Mouse (Mus musculus): ENCODE results near the gene Cnga4. TPM values are rescaled to one million over a fixed set of nuclear protein-coding genes. Genes with fewer than 3 reads are reported as not detected.
"Not testable (repeated sequence)": the region's sequence is repeated elsewhere in the genome, so short reads cannot be mapped to it uniquely, and the experiment has no call there.

The Cnga4 gene
- not detected in 2 replicates for polyA plus RNA-seq (2015; fragmentation: Nextera tagmentation; extraction: Ambion mirVana)

DNA sequence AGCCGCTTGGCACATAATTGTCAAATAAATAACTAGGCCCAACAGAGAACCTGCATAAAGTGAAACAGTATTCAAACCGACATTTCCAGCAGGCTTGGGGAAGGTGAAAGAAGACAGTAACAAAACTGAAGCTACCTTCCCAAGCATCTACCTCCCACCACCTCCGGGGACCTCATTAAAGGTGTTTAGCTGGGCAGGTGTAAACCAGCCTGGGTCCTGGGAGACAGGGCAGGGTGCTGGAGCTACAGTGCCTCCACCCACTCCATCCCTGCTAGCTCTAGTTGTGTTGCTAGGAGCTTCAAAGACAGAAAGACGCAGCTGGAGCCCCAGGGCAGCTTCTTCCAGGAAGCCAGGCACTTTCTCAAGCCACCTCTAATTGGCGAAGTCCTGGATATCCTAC lies at the start of gene Cnga4:
TSS of gene Cnga4 (plus strand) at position 301 of the 400 bp plus-strand sequence.
- Histone ChIP-seq H3K4me3 (ENCODE audit: low read length) (no peak within 1 kb of the TSS), H3K9ac (ENCODE audit: low read length) (no peak within 1 kb of the TSS), H3K4me2 (ENCODE audit: low read depth, low read length) (no peak within 1 kb of the TSS), H3K27me3 (ENCODE audit: control insufficient read depth, insufficient read depth, low read depth, low read length) (no peaks in the 10 kb centered on the region), H3K36me3 (ENCODE audit: control insufficient read depth, insufficient read depth, low read length) (no peaks in the 10 kb centered on the region), H3K9me3 (ENCODE audit: control insufficient read depth, low read length) (no peaks in the 10 kb centered on the region), H3K27ac (ENCODE audit: low read length) (no peak within 1 kb of the TSS), H3K4me1 (replicated peaks; ENCODE audit: control insufficient read depth, insufficient read depth, low read length) (peaks cover under 1% of the 10 kb centered on the region; the same call in 1 of the 2 replicates)
- no peak for ATAC-seq (ENCODE audit: low read depth)
- WGBS, result 66% methylated on average over 5 of the region's 5 CpGs

DNA sequence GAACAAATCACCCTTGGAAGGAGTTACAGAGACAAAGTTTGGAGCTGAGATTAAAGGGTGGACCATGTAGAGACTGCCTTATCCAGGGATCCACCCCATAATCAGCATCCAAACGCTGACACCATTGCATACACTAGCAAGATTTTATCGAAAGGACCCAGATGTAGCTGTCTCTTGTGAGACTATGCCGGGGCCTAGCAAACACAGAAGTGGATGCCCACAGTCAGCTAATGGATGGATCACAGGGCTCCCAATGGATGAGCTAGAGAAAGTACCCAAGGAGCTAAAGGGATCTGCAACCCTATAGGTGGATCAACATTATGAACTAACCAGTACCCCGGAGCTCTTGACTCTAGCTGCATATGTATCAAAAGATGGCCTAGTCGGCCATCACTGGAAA lies 48.3 kb upstream of the Cnga4 start:
- H3K4me3 ChIP-seq (ENCODE audit: low read length); H3K4me1 ChIP-seq (replicated peaks; ENCODE audit: control insufficient read depth, insufficient read depth, low read length); H3K4me2 ChIP-seq (ENCODE audit: low read depth, low read length); H3K36me3 ChIP-seq (ENCODE audit: control insufficient read depth, insufficient read depth, low read length); H3K9ac ChIP-seq (ENCODE audit: low read length); H3K27me3 ChIP-seq (ENCODE audit: control insufficient read depth, insufficient read depth, low read depth, low read length); H3K9me3 ChIP-seq (ENCODE audit: control insufficient read depth, low read length); H3K27ac ChIP-seq (ENCODE audit: low read length); ATAC-seq (ENCODE audit: low read depth): not testable (repeated sequence)
- no CpG with 5 or more reads among the region's 5 CpGs for WGBS

DNA sequence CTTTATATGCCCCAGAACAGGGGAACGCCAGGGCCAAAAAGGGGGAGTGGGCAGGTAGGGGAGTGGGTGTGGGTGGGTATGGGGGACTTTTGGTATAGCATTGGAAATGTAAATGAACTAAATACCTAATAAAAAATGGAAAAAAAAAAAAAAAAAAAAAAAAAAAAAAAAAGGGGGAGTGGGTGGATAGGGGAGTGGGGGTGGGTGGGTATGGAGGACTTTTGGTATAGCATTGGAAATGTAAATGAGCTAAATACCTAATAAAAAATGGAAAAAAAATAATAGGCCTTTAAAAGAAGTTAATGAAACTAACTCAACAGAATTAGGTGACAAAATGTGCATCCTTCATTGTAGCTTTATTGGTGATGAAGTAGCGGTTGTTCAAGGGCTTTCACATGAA lies 47.9 kb upstream of the Cnga4 start:
- WGBS, result 94% methylated on average over 1 of the region's 2 CpGs
- H3K36me3 ChIP-seq (ENCODE audit: control insufficient read depth, insufficient read depth, low read length); H3K27me3 ChIP-seq (ENCODE audit: control insufficient read depth, insufficient read depth, low read depth, low read length); H3K4me2 ChIP-seq (ENCODE audit: low read depth, low read length); H3K27ac ChIP-seq (ENCODE audit: low read length); ATAC-seq (ENCODE audit: low read depth); H3K4me1 ChIP-seq (replicated peaks; ENCODE audit: control insufficient read depth, insufficient read depth, low read length); H3K9me3 ChIP-seq (ENCODE audit: control insufficient read depth, low read length); H3K9ac ChIP-seq (ENCODE audit: low read length); H3K4me3 ChIP-seq (ENCODE audit: low read length): not testable (repeated sequence)

DNA sequence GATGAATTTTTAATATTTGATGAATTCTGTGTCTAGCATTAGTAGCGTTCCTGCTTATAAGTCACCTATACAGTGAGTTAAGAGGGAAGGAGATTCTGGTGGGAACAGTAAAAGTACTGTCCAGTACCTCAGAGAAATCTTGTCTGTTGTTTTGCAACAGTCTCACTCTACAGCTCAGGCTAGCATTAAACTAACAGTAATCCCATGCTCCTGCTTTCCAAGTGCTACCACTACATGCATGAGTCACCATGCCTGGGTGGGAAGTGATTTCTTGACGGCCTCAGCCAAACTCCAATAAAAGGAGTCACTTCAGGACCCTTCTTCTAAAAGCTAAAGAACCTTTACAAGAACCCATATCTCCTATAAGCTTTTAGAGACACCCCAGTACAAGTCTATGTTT lies 42.7 kb upstream of the Cnga4 start:
- H3K27ac ChIP-seq (ENCODE audit: low read length), result no peak overlapping the region
- H3K9ac ChIP-seq (ENCODE audit: low read length), result no peak overlapping the region
- no peaks in the 10 kb centered on the region for H3K4me1 ChIP-seq (replicated peaks; ENCODE audit: control insufficient read depth, insufficient read depth, low read length)
- no peak overlapping the region for H3K4me2 ChIP-seq (ENCODE audit: low read depth, low read length)
- no peaks in the 10 kb centered on the region for H3K36me3 ChIP-seq (ENCODE audit: control insufficient read depth, insufficient read depth, low read length)
- ATAC-seq (ENCODE audit: low read depth), result no peak
- H3K9me3 ChIP-seq (ENCODE audit: control insufficient read depth, low read length), result no peaks in the 10 kb centered on the region
- H3K4me3 ChIP-seq (ENCODE audit: low read length), result no peak overlapping the region
- WGBS, result 72% methylated on average over 2 of the region's 2 CpGs
- no peaks in the 10 kb centered on the region for H3K27me3 ChIP-seq (ENCODE audit: control insufficient read depth, insufficient read depth, low read depth, low read length)

DNA sequence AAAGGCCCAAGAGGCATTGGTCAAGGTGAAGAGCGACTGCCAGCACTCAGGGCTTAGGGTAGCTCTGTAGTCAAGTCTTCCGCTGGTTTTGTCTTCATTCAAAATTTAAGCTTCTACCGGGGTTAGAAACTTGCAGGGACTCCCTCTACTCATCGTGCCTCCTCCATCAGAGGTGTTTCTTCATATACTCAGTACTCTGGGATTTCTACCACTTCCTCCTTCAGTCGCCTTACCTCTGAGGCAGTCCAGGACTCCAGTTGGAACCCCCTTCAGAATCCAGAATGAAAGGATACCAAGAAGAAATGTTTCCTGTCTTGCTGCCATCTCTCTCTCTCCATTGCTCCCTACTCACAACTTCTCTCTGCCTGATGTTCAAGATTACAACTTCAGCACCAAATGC lies 37.1 kb upstream of the Cnga4 start:
- Histone ChIP-seq H3K9me3 (ENCODE audit: control insufficient read depth, low read length) (no peaks in the 10 kb centered on the region), H3K4me1 (replicated peaks; ENCODE audit: control insufficient read depth, insufficient read depth, low read length) (no peaks in the 10 kb centered on the region), H3K4me2 (ENCODE audit: low read depth, low read length) (no peak overlapping the region), H3K27me3 (ENCODE audit: control insufficient read depth, insufficient read depth, low read depth, low read length) (no peaks in the 10 kb centered on the region), H3K27ac (ENCODE audit: low read length) (no peak overlapping the region), H3K4me3 (ENCODE audit: low read length) (no peak overlapping the region), H3K36me3 (ENCODE audit: control insufficient read depth, insufficient read depth, low read length) (no peaks in the 10 kb centered on the region), H3K9ac (ENCODE audit: low read length) (no peak overlapping the region)
- 80% methylated on average over 5 of the region's 5 CpGs for WGBS
- no peak for ATAC-seq (ENCODE audit: low read depth)

DNA sequence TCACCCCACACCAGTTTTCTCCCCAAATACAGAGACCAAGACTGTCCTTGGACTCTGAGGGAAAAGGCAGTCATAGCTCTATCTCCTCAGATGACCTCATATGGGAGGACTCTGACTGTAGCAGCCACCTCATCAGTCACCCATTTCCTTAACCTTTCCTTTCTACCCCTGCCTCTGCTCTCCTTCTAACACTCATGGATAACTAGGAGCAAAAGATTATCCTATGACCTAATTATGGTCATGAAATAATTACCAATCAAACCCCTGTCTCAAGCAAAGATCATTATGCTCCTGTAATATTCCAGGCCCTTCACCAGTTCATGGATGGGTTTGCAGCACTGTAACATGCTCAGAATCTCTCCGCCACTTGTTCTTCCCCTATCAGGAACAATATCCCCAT lies 36.4 kb upstream of the Cnga4 start, which contains the start of gene Olfr692:
TSS of gene Olfr692 (plus strand) at position 301 of the 400 bp plus-strand sequence.
- no peak within 1 kb of the TSS for H3K27ac ChIP-seq (ENCODE audit: low read length)
- H3K27me3 ChIP-seq (ENCODE audit: control insufficient read depth, insufficient read depth, low read depth, low read length), result no peaks in the 10 kb centered on the region
- WGBS, result 84% methylated on average over 1 of the region's 1 CpGs
- H3K9me3 ChIP-seq (ENCODE audit: control insufficient read depth, low read length), result no peaks in the 10 kb centered on the region
- H3K36me3 ChIP-seq (ENCODE audit: control insufficient read depth, insufficient read depth, low read length), result no peaks in the 10 kb centered on the region
- no peak within 1 kb of the TSS for H3K4me2 ChIP-seq (ENCODE audit: low read depth, low read length)
- ATAC-seq (ENCODE audit: low read depth), result no peak
- no peak within 1 kb of the TSS for H3K4me3 ChIP-seq (ENCODE audit: low read length)
- no peak within 1 kb of the TSS for H3K9ac ChIP-seq (ENCODE audit: low read length)
- H3K4me1 ChIP-seq (replicated peaks; ENCODE audit: control insufficient read depth, insufficient read depth, low read length), result no peaks in the 10 kb centered on the region

DNA sequence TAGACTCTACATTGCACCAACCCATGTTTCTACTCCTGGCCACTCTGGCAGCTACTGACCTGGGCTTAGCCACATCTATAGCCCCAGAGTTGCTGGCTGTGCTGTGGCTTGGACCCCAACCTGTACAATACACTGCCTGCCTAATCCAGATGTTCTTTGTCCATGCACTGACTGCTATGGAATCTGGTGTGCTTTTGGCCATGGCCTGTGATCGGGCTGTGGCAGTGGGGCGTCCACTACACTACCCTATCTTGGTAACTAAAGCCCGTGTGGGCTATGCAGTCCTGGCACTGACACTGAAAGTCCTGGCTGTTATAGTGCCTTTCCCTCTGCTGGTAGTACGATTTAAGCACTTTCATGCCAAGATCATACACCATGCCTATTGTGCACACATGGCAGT lies 35.8 kb upstream of the Cnga4 start:
- ATAC-seq (ENCODE audit: low read depth), result no peak
- no peaks in the 10 kb centered on the region for H3K27me3 ChIP-seq (ENCODE audit: control insufficient read depth, insufficient read depth, low read depth, low read length)
- 90% methylated on average over 4 of the region's 4 CpGs for WGBS
- no peaks in the 10 kb centered on the region for H3K36me3 ChIP-seq (ENCODE audit: control insufficient read depth, insufficient read depth, low read length)
- no peaks in the 10 kb centered on the region for H3K9me3 ChIP-seq (ENCODE audit: control insufficient read depth, low read length)
- no peak overlapping the region for H3K27ac ChIP-seq (ENCODE audit: low read length)
- no peak overlapping the region for H3K9ac ChIP-seq (ENCODE audit: low read length)
- no peaks in the 10 kb centered on the region for H3K4me1 ChIP-seq (replicated peaks; ENCODE audit: control insufficient read depth, insufficient read depth, low read length)
- H3K4me3 ChIP-seq (ENCODE audit: low read length), result no peak overlapping the region
- no peak overlapping the region for H3K4me2 ChIP-seq (ENCODE audit: low read depth, low read length)

DNA sequence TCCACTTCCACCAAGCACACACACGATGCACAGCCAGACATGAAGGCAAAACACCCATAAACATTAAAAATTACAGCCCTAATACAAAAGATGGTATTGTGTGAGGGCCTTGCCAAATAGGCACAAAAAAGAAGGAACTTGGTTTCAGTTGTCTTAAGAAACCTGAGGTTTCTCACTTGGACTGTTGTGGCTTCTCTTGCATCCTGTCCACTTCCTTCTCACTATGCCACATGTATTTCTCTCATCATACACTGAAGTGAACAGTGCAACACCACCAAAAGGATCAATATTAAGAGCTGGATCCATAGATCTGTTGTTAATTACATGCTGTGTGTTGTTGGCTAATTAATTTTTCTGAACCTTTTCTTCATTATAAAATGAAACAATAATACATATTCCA lies 31.5 kb upstream of the Cnga4 start:
- no peaks in the 10 kb centered on the region for H3K9me3 ChIP-seq (ENCODE audit: control insufficient read depth, low read length)
- H3K4me2 ChIP-seq (ENCODE audit: low read depth, low read length), result no peak overlapping the region
- WGBS, result 90% methylated on average over 1 of the region's 1 CpGs
- no peak overlapping the region for H3K9ac ChIP-seq (ENCODE audit: low read length)
- H3K4me1 ChIP-seq (replicated peaks; ENCODE audit: control insufficient read depth, insufficient read depth, low read length), result no peaks in the 10 kb centered on the region
- peaks cover 8% of the 10 kb centered on the region for H3K36me3 ChIP-seq (ENCODE audit: control insufficient read depth, insufficient read depth, low read length)
- H3K27ac ChIP-seq (ENCODE audit: low read length), result no peak overlapping the region
- no peaks in the 10 kb centered on the region for H3K27me3 ChIP-seq (ENCODE audit: control insufficient read depth, insufficient read depth, low read depth, low read length)
- ATAC-seq (ENCODE audit: low read depth), result no peak
- no peak overlapping the region for H3K4me3 ChIP-seq (ENCODE audit: low read length)

DNA sequence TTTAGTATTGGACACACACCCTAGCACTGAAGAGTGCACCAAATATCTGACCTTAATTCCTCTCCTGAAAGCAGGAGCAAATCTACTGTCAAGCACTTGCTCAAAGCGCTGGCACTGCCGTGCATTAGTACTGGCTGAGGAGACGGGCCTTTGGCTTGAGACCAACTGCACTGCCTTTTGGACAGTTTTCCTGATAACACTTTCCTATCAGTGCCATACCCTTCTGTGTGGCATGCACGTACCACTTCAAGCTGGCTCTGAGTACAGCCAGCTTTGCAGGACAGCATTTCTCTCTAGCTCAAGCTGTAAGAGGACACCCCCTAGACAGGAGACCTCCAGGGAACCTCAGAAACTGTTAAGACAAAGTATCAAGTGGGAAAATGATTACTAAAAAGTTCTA lies 30.9 kb upstream of the Cnga4 start:
- Histone ChIP-seq H3K36me3 (ENCODE audit: control insufficient read depth, insufficient read depth, low read length) (peaks cover 13% of the 10 kb centered on the region), H3K4me3 (ENCODE audit: low read length) (no peak overlapping the region), H3K9me3 (ENCODE audit: control insufficient read depth, low read length) (no peaks in the 10 kb centered on the region), H3K27ac (ENCODE audit: low read length) (no peak overlapping the region), H3K4me1 (replicated peaks; ENCODE audit: control insufficient read depth, insufficient read depth, low read length) (no peaks in the 10 kb centered on the region), H3K9ac (ENCODE audit: low read length) (no peak overlapping the region), H3K27me3 (ENCODE audit: control insufficient read depth, insufficient read depth, low read depth, low read length) (no peaks in the 10 kb centered on the region), H3K4me2 (ENCODE audit: low read depth, low read length) (no peak overlapping the region)
- ATAC-seq (ENCODE audit: low read depth), result 0 out of 2 replicates have a peak, but pooled peaks have one; percentile 20
- 61% methylated on average over 4 of the region's 4 CpGs for WGBS

DNA sequence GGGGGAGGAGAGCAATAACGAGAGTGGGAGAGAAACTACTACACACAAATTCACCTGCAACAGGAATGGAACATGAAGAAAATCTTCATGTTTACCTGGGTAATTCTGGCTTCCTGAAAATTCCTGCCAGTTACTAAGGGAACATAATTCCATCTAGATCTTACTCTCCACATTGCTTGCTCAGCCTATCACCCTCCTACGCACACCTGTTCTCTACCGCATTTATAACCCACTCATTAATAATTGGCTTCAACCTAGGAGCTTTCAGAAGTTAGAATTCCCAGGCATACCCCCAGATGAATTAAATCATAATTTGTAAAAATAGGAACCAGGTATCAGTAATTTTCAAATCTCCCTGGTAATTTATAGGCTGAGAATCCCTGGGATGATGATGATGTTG lies 30.4 kb upstream of the Cnga4 start:
- no peak for ATAC-seq (ENCODE audit: low read depth)
- no peaks in the 10 kb centered on the region for H3K27me3 ChIP-seq (ENCODE audit: control insufficient read depth, insufficient read depth, low read depth, low read length)
- WGBS, result 94% methylated on average over 3 of the region's 3 CpGs
- no peak overlapping the region for H3K4me2 ChIP-seq (ENCODE audit: low read depth, low read length)
- H3K9me3 ChIP-seq (ENCODE audit: control insufficient read depth, low read length), result no peaks in the 10 kb centered on the region
- H3K36me3 ChIP-seq (ENCODE audit: control insufficient read depth, insufficient read depth, low read length), result peaks cover 16% of the 10 kb centered on the region
- no peak overlapping the region for H3K9ac ChIP-seq (ENCODE audit: low read length)
- no peaks in the 10 kb centered on the region for H3K4me1 ChIP-seq (replicated peaks; ENCODE audit: control insufficient read depth, insufficient read depth, low read length)
- H3K4me3 ChIP-seq (ENCODE audit: low read length), result no peak overlapping the region
- no peak overlapping the region for H3K27ac ChIP-seq (ENCODE audit: low read length)
